Mouse (Mus musculus): ENCODE data around the gene Krtap5-2. TPM values are rescaled to one million over a fixed set of nuclear protein-coding genes. Genes with fewer than 3 reads are reported as not detected.
"Not testable (repeated sequence)": the region's sequence is repeated elsewhere in the genome, so short reads cannot be mapped to it uniquely, and the experiment has no call there.

Gene Krtap5-2
- polyA plus RNA-seq (2015; fragmentation: Nextera tagmentation; extraction: Ambion mirVana), result not detected in 2 replicates

DNA sequence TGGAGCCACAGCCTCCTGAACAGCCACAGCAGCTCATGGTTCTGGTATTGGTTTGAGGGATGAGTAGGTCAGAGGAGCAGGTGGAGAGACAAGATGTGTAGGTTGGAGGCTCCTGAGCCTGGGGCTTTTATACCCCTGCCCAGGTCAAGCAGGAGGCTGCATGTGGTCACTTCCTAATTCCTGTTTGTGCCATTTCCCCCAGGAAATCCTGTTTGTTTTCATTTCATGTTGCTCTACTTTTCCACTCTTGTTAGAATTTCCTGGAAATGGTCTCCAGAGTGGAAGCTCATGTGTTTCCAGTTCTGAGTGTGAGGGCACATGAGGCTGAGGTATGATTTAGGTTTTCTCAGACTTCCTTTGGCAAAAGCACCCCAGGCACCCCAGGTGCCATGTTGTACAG, at the start of gene Krtap5-2:
Gene Krtap5-2, minus strand, starts transcription at position 101 of the 400 bp plus-strand sequence.
- ATAC-seq (ENCODE audit: extremely low read depth, insufficient number of reproducible peaks, low FRiP score, low TSS enrichment); H3K27ac ChIP-seq (replicated peaks); H3K4me2 ChIP-seq; H3K36me3 ChIP-seq; H3K27me3 ChIP-seq (replicated peaks); H3K4me3 ChIP-seq; H3K9ac ChIP-seq; H3K9me3 ChIP-seq; H3K4me1 ChIP-seq: not testable (repeated sequence)

GRCm38 (mm10) chr7:142224518-142224917, 48.7 kb upstream of the Krtap5-2 start:
- H3K27ac ChIP-seq (replicated peaks), result no peak overlapping the region
- H3K27me3 ChIP-seq (replicated peaks), result no peaks in the 10 kb centered on the region
- H3K4me3 ChIP-seq, result no peak overlapping the region
- H3K9ac ChIP-seq, result no peak overlapping the region
- no peaks in the 10 kb centered on the region for H3K9me3 ChIP-seq
- H3K4me2 ChIP-seq, result no peak overlapping the region
- no peak for ATAC-seq (ENCODE audit: extremely low read depth, insufficient number of reproducible peaks, low FRiP score, low TSS enrichment)
- 21% methylated on average over 2 of the region's 2 CpGs for WGBS
- peaks cover 6% of the 10 kb centered on the region for H3K4me1 ChIP-seq
- H3K36me3 ChIP-seq, result no peaks in the 10 kb centered on the region

GRCm38 (mm10) chr7:142212136-142212535, 36.3 kb upstream of the Krtap5-2 start:
- H3K4me1 ChIP-seq; H3K36me3 ChIP-seq; H3K27ac ChIP-seq (replicated peaks); H3K4me3 ChIP-seq; ATAC-seq (ENCODE audit: extremely low read depth, insufficient number of reproducible peaks, low FRiP score, low TSS enrichment); H3K27me3 ChIP-seq (replicated peaks); H3K9ac ChIP-seq; H3K9me3 ChIP-seq; H3K4me2 ChIP-seq: not testable (repeated sequence)
- WGBS, result 50% methylated on average over 1 of the region's 1 CpGs

GRCm38 (mm10) chr7:142211559-142211958, 35.8 kb upstream of the Krtap5-2 start, which contains the start of gene Gm7579:
Gene Gm7579 (plus strand): TSS chr7:142211859.
- peaks cover 4% of the 10 kb centered on the region for H3K27me3 ChIP-seq (replicated peaks)
- no peaks in the 10 kb centered on the region for H3K36me3 ChIP-seq
- no peak within 1 kb of the TSS for H3K4me2 ChIP-seq
- H3K9me3 ChIP-seq, result no peaks in the 10 kb centered on the region
- no peak within 1 kb of the TSS for H3K4me3 ChIP-seq
- ATAC-seq (ENCODE audit: extremely low read depth, insufficient number of reproducible peaks, low FRiP score, low TSS enrichment), result no peak
- no peaks in the 10 kb centered on the region for H3K4me1 ChIP-seq
- 59% methylated on average over 1 of the region's 1 CpGs for WGBS
- no peak within 1 kb of the TSS for H3K27ac ChIP-seq (replicated peaks)
- H3K9ac ChIP-seq, result no peak within 1 kb of the TSS

- H3K4me2 ChIP-seq; H3K9ac ChIP-seq; ATAC-seq (ENCODE audit: extremely low read depth, insufficient number of reproducible peaks, low FRiP score, low TSS enrichment); H3K27ac ChIP-seq (replicated peaks); H3K4me1 ChIP-seq; H3K4me3 ChIP-seq; H3K9me3 ChIP-seq; H3K36me3 ChIP-seq; H3K27me3 ChIP-seq (replicated peaks): not testable (repeated sequence)
- 75% methylated on average over 5 of the region's 5 CpGs for WGBS
These were observed 31.1 kb upstream of the Krtap5-2 start for GRCm38 (mm10) chr7:142206891-142207290.

- Histone ChIP-seq H3K27me3 (replicated peaks) (peaks cover 4% of the 10 kb centered on the region; the same call in 1 of the 2 replicates), H3K9me3 (no peaks in the 10 kb centered on the region), H3K36me3 (no peaks in the 10 kb centered on the region), H3K9ac (no peak overlapping the region), H3K27ac (replicated peaks) (no peak overlapping the region), H3K4me1 (no peaks in the 10 kb centered on the region), H3K4me2 (no peak overlapping the region), H3K4me3 (no peak overlapping the region)
- no peak for ATAC-seq (ENCODE audit: extremely low read depth, insufficient number of reproducible peaks, low FRiP score, low TSS enrichment)
These were observed 29.7 kb upstream of the Krtap5-2 start for GRCm38 (mm10) chr7:142205488-142205887.

DNA sequence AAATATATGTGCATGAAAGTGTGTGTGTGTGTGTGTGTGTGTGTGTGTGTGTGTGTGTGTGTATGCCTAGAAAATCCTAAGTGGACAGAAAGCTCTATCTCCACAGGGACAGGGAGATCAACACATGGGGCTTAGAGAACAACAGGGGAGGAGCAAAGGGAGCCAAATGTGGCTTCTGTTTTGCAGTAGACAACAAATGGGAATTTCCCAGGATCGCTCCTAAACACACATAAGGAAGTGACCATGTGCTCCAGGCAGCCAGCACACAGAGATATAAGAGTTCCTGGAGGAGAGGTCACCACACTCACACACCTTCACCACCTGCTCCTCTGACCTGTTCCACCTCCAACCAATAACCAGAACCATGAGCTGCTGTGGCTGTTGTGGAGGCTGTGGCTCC, 25.3 kb upstream of the Krtap5-2 start, which contains the start of gene Krtap5-3:
Gene Krtap5-3, plus strand, starts transcription at position 301 of the 400 bp plus-strand sequence.
- no peaks in the 10 kb centered on the region for H3K9me3 ChIP-seq
- 0 out of 2 replicates have a peak, but pooled peaks cover 5% of the 10 kb centered on the region for H3K27me3 ChIP-seq (replicated peaks)
- H3K4me3 ChIP-seq, result no peak within 1 kb of the TSS
- 71% methylated on average over 1 of the region's 1 CpGs for WGBS
- H3K27ac ChIP-seq (replicated peaks), result no peak within 1 kb of the TSS
- no peaks in the 10 kb centered on the region for H3K4me1 ChIP-seq
- H3K9ac ChIP-seq, result no peak within 1 kb of the TSS
- no peak within 1 kb of the TSS for H3K4me2 ChIP-seq
- H3K36me3 ChIP-seq, result no peaks in the 10 kb centered on the region
- ATAC-seq (ENCODE audit: extremely low read depth, insufficient number of reproducible peaks, low FRiP score, low TSS enrichment), result no peak

DNA sequence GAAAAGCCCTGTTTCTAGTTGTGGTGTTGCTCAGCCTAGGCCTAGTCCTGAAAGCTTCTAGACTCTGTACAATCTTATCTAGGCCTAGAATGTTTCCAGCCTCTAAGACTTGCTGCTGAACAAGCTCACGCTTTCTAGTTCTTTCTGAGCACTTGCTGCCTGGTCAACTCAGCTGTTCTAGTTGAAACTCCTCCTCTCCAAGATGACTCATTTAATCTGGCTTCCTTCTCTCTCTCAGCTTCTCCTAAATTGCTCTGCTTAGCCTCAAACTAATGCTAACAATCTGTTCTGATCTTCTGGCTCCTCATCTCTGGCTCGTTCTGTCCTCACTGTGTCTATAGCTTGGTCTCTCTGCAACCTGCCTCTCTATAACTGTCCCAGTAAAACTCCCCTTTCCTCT, 22.9 kb upstream of the Krtap5-2 start:
- Histone ChIP-seq H3K27ac (replicated peaks) (no peak overlapping the region), H3K4me2 (no peak overlapping the region), H3K4me3 (no peak overlapping the region), H3K9me3 (no peaks in the 10 kb centered on the region), H3K4me1 (no peaks in the 10 kb centered on the region), H3K36me3 (no peaks in the 10 kb centered on the region), H3K9ac (no peak overlapping the region), H3K27me3 (replicated peaks) (0 out of 2 replicates have a peak, but pooled peaks cover 5% of the 10 kb centered on the region)
- ATAC-seq (ENCODE audit: extremely low read depth, insufficient number of reproducible peaks, low FRiP score, low TSS enrichment), result no peak
- 67% methylated on average over 2 of the region's 2 CpGs for WGBS

GRCm38 (mm10) chr7:142190289-142190688, 14.5 kb upstream of the Krtap5-2 start, which contains the start of gene Gm10153:
Gene Gm10153 (minus strand): TSS chr7:142190389.
- Histone ChIP-seq H3K27me3 (replicated peaks) (0 out of 2 replicates have a peak, but pooled peaks cover 3% of the 10 kb centered on the region), H3K27ac (replicated peaks) (no peak within 1 kb of the TSS), H3K9me3 (no peaks in the 10 kb centered on the region), H3K4me3 (no peak within 1 kb of the TSS), H3K9ac (no peak within 1 kb of the TSS), H3K4me1 (no peaks in the 10 kb centered on the region), H3K36me3 (no peaks in the 10 kb centered on the region), H3K4me2 (no peak within 1 kb of the TSS)
- no peak for ATAC-seq (ENCODE audit: extremely low read depth, insufficient number of reproducible peaks, low FRiP score, low TSS enrichment)
- 31% methylated on average over 2 of the region's 2 CpGs for WGBS

GRCm38 (mm10) chr7:142188156-142188555, 12.4 kb upstream of the Krtap5-2 start:
- no peaks in the 10 kb centered on the region for H3K9me3 ChIP-seq
- no peak for ATAC-seq (ENCODE audit: extremely low read depth, insufficient number of reproducible peaks, low FRiP score, low TSS enrichment)

DNA sequence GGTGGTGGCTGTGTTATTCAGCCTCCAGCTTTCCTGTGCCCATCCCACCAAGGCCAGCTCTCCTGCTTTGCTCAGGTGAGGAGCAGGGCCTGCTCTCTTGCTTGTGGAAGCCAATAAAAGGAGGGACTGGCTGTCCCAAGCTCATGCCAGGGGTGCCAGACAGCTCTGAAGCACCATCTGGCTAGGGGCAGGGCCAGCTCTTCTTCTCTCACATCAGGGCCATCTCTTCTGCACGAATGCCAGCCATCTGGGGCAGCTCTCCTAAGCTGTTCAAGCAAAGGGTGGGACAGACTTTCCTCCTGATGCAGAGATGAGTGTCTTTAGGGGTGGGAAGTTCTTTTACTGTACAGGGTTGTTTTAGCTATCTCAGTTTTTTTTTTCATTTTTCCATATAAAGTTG, 5.2 kb upstream of the Krtap5-2 start:
- WGBS, result 29% methylated on average over 1 of the region's 1 CpGs
- no peaks in the 10 kb centered on the region for H3K4me1 ChIP-seq

More at GRCm38 (mm10) chr7:142188156-142188555, 12.4 kb upstream of the Krtap5-2 start:
- no peaks in the 10 kb centered on the region for H3K4me1 ChIP-seq
- H3K36me3 ChIP-seq, result no peaks in the 10 kb centered on the region
- 58% methylated on average over 2 of the region's 2 CpGs for WGBS
- no peak overlapping the region for H3K9ac ChIP-seq
- no peak overlapping the region for H3K4me2 ChIP-seq
- no peak overlapping the region for H3K27ac ChIP-seq (replicated peaks)
- no peak overlapping the region for H3K4me3 ChIP-seq
- H3K27me3 ChIP-seq (replicated peaks), result peaks cover 3% of the 10 kb centered on the region; the same call in 1 of the 2 replicates

GRCm38 (mm10) chr7:142178685-142179084, 2.9 kb upstream of the Krtap5-2 start:
- H3K4me1 ChIP-seq, result no peaks in the 10 kb centered on the region
- 67% methylated on average over 1 of the region's 1 CpGs for WGBS

More for the DNA sequence above, 5.2 kb upstream of the Krtap5-2 start:
- Histone ChIP-seq H3K9me3 (no peaks in the 10 kb centered on the region), H3K27me3 (replicated peaks) (no peaks in the 10 kb centered on the region; the same call in 1 of the 2 replicates), H3K4me3 (no peak overlapping the region), H3K4me2 (no peak overlapping the region), H3K36me3 (no peaks in the 10 kb centered on the region), H3K27ac (replicated peaks) (no peak overlapping the region), H3K9ac (no peak overlapping the region)
- no peak for ATAC-seq (ENCODE audit: extremely low read depth, insufficient number of reproducible peaks, low FRiP score, low TSS enrichment)

More at GRCm38 (mm10) chr7:142178685-142179084, 2.9 kb upstream of the Krtap5-2 start:
- no peak overlapping the region for H3K4me3 ChIP-seq
- H3K9me3 ChIP-seq, result no peaks in the 10 kb centered on the region
- no peak overlapping the region for H3K9ac ChIP-seq
- no peaks in the 10 kb centered on the region for H3K36me3 ChIP-seq
- H3K27ac ChIP-seq (replicated peaks), result no peak overlapping the region
- no peaks in the 10 kb centered on the region for H3K27me3 ChIP-seq (replicated peaks)
- ATAC-seq (ENCODE audit: extremely low read depth, insufficient number of reproducible peaks, low FRiP score, low TSS enrichment), result no peak
- no peak overlapping the region for H3K4me2 ChIP-seq

Data from heart, embryonic 13.5 days (tissue).